Mouse (Mus musculus): Measurements from ENCODE around the gene Serpinb9. TPM values are rescaled to one million over a fixed set of nuclear protein-coding genes. Genes with fewer than 3 reads are reported as not detected.
A peak's percentile ranks its signal among the peaks of the same experiment; 100 is the strongest.
"Not testable (repeated sequence)": the region's sequence is repeated elsewhere in the genome, so short reads cannot be mapped to it uniquely, and the experiment has no call there.

The Serpinb9 gene
- 3.9 and 4.5 TPM in 2 replicates for polyA plus RNA-seq (2015; fragmentation: Nextera tagmentation; extraction: Ambion mirVana)

GRCm38 (mm10) chr13:33002950-33003349 is at the start of gene Serpinb9:
TSS of gene Serpinb9 (plus strand) at chr13:33003250.
- H3K9me3 ChIP-seq: no peaks in the 10 kb centered on the region
- no peak for ATAC-seq (ENCODE audit: insufficient number of reproducible peaks, low FRiP score, low TSS enrichment, low read depth)
- no peaks in the 10 kb centered on the region for H3K27me3 ChIP-seq
- no peaks in the 10 kb centered on the region for H3K36me3 ChIP-seq
- peak within 1 kb of the TSS; percentile 52 for H3K4me2 ChIP-seq
- no peak within 1 kb of the TSS for H3K9ac ChIP-seq
- peak within 1 kb of the TSS; percentile 60 for H3K27ac ChIP-seq
- peak within 1 kb of the TSS; percentile 38 for H3K4me3 ChIP-seq
- WGBS: 88% methylated on average over 3 of the region's 3 CpGs
- H3K4me1 ChIP-seq: peaks cover 12% of the 10 kb centered on the region

DNA sequence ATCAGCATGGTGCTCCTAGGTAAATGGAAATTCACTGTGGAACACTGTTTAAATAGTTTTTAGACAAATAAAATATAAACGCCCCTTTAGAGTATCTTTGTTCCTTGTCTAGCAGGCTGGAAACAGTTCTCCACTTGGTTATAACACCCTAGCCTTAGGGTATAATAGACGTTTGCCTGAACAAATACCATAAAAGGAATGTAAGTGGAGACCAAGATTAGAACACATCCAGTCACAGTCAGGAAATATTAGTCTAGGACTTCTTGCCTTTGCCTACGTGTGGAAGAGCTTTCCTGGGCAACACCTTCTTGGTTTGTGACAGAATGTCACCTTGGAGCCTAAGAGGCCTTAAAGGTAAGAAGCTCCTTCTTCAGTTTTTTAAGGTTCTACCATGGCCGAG is 46.5 kb upstream of the Serpinb9 start:
- no peaks in the 10 kb centered on the region for H3K9me3 ChIP-seq
- no peaks in the 10 kb centered on the region for H3K36me3 ChIP-seq
- H3K4me1 ChIP-seq: no peaks in the 10 kb centered on the region
- 48% methylated on average over 4 of the region's 4 CpGs for WGBS
- H3K9ac ChIP-seq: no peak overlapping the region
- no peak overlapping the region for H3K4me3 ChIP-seq
- no peak for ATAC-seq (ENCODE audit: insufficient number of reproducible peaks, low FRiP score, low TSS enrichment, low read depth)
- no peaks in the 10 kb centered on the region for H3K27me3 ChIP-seq
- H3K27ac ChIP-seq: no peak overlapping the region
- no peak overlapping the region for H3K4me2 ChIP-seq

DNA sequence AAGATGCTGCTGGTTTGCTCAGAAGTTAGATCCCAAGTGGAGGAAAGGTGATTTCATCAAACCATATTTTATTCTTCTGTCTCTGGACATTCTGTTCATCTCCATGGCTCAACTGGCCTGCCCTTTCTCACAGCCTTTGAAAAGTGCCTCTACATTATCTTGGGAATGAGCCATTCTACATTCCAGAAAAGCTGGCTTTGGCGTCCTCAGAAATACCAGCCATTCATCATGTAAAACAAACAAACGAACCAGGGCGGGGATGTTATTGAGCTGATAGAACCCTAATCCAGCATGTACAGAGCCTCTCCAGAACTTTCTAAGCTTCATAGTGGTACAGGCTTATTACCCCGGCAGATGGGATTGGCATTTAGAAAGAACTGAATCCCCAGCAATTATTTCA is 45.1 kb upstream of the Serpinb9 start:
- H3K9me3 ChIP-seq: no peaks in the 10 kb centered on the region
- no peaks in the 10 kb centered on the region for H3K36me3 ChIP-seq
- no peak overlapping the region for H3K4me2 ChIP-seq
- H3K4me3 ChIP-seq: no peak overlapping the region
- no peaks in the 10 kb centered on the region for H3K4me1 ChIP-seq
- ATAC-seq (ENCODE audit: insufficient number of reproducible peaks, low FRiP score, low TSS enrichment, low read depth): no peak
- H3K9ac ChIP-seq: no peak overlapping the region
- H3K27me3 ChIP-seq: no peaks in the 10 kb centered on the region
- no peak overlapping the region for H3K27ac ChIP-seq
- whole genome bisulfite sequencing: 78% methylated on average over 4 of the region's 4 CpGs

- 82% methylated on average over 7 of the region's 7 CpGs for WGBS
- not testable (repeated sequence) for H3K27ac ChIP-seq; H3K4me1 ChIP-seq; H3K9ac ChIP-seq; H3K4me2 ChIP-seq; H3K9me3 ChIP-seq; H3K27me3 ChIP-seq; H3K36me3 ChIP-seq; ATAC-seq (ENCODE audit: insufficient number of reproducible peaks, low FRiP score, low TSS enrichment, low read depth); H3K4me3 ChIP-seq
Observed at GRCm38 (mm10) chr13:32958521-32958920, 44.5 kb upstream of the Serpinb9 start.

GRCm38 (mm10) chr13:32963990-32964753 is 38.9 kb upstream of the Serpinb9 start:
- no peak for ATAC-seq (ENCODE audit: insufficient number of reproducible peaks, low FRiP score, low TSS enrichment, low read depth)
- peaks cover 5% of the 10 kb centered on the region for H3K4me1 ChIP-seq
- H3K9ac ChIP-seq: no peak overlapping the region
- no peak overlapping the region for H3K4me2 ChIP-seq
- no peak overlapping the region for H3K4me3 ChIP-seq
- H3K27ac ChIP-seq: no peak overlapping the region
- no peaks in the 10 kb centered on the region for H3K27me3 ChIP-seq
- H3K36me3 ChIP-seq: no peaks in the 10 kb centered on the region
- 72% methylated on average over 9 of the region's 9 CpGs for WGBS
- no peaks in the 10 kb centered on the region for H3K9me3 ChIP-seq

DNA sequence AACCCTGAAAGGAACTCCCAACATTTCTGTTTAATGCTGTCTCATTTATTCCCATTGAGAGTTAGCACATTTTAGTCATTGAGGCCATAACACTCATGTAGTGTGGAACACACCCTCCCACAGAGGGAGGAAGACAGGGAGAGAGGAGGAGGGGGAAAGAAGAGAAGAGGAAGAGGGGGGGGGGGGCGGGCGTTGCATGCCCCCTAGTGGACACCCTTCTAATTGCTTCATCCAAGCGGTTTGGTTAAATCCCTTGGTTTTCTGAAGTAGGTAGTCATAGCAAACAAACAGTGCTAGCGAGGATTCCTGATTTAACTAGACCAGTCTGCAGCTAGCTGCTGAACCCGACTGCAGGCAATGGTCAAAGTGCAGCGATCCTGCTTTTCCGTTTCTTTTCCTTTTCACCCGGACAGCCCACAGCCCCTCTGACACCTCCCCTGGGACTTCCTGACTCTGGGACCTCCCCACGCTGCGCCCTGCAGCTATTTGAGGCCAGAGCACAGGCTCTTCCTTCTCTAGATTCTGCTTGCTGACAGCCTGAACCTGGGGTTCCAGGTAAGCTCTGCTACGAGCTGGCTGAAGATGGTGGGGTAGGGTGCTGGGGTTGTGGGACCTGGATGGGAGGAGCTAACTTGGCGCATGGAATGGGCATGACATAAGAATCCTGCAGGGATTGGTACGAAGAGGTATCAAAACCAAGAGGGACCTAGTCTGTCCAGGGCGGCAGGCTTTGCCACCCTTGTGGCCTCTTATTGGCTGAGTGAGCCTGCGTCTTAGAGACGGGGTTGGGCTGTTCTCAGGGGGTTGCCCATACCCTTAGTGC is 37.9 kb upstream of the Serpinb9 start, which contains the start of gene Serpinb6b:
Gene Serpinb6b, plus strand, starts transcription at position 221 of the 823 bp plus-strand sequence.
- Histone ChIP-seq H3K27me3 (no peaks in the 10 kb centered on the region), H3K9me3 (no peaks in the 10 kb centered on the region), H3K9ac (no peak within 1 kb of the TSS), H3K4me3 (peak within 1 kb of the TSS; percentile 29), H3K36me3 (no peaks in the 10 kb centered on the region), H3K27ac (no peak within 1 kb of the TSS), H3K4me2 (peak within 1 kb of the TSS; percentile 45), H3K4me1 (peaks cover 5% of the 10 kb centered on the region)
- ATAC-seq (ENCODE audit: insufficient number of reproducible peaks, low FRiP score, low TSS enrichment, low read depth): no peak
- 46% methylated on average over 14 of the region's 16 CpGs for WGBS

DNA sequence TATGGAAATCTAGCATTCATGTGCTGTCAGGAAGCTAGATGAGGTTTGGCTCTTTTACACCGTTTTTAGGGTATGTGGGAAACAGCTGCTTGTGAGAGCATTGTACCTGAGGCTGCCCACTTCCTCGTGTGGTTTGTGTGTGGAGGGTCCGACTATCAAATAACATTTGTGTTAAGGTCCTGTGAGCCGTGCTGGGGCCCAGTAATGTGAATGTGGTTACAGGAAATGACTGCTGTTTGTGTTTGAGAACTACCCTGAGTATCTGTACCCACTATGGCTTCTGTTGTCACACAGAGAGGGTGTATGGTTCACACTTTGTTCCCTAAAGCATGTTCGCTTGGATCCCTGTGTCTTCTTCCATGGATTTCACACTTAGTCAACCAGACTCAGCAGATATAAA is 36.9 kb upstream of the Serpinb9 start:
- Histone ChIP-seq H3K4me1 (peaks cover 5% of the 10 kb centered on the region), H3K36me3 (no peaks in the 10 kb centered on the region), H3K4me2 (no peak overlapping the region), H3K27me3 (no peaks in the 10 kb centered on the region), H3K9me3 (no peaks in the 10 kb centered on the region), H3K4me3 (no peak overlapping the region), H3K27ac (no peak overlapping the region), H3K9ac (no peak overlapping the region)
- ATAC-seq (ENCODE audit: insufficient number of reproducible peaks, low FRiP score, low TSS enrichment, low read depth): no peak
- 53% methylated on average over 5 of the region's 5 CpGs for WGBS

DNA sequence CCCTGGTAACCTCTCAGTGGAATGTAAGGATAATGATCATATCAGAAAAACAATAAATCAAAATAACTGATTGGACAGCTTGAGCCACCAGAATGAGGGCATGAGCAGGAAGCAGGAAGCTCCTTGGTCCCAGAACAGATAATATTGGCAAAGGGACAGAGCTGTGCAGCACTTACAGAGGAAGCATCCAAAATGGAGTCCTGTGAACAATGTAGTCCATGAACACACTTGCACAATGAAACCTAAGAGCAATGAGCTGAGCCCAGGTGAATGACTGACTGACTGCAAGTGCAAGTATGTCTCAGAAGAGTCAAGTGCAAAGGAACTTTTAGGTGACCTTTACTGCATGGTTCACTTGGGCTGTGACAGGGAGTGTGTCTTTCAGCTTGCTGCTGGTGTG is 35.8 kb upstream of the Serpinb9 start:
- Histone ChIP-seq H3K9ac (no peak overlapping the region), H3K4me1 (peaks cover 5% of the 10 kb centered on the region), H3K27me3 (no peaks in the 10 kb centered on the region), H3K4me3 (no peak overlapping the region), H3K4me2 (no peak overlapping the region), H3K27ac (no peak overlapping the region), H3K36me3 (no peaks in the 10 kb centered on the region), H3K9me3 (no peaks in the 10 kb centered on the region)
- ATAC-seq (ENCODE audit: insufficient number of reproducible peaks, low FRiP score, low TSS enrichment, low read depth): no peak

DNA sequence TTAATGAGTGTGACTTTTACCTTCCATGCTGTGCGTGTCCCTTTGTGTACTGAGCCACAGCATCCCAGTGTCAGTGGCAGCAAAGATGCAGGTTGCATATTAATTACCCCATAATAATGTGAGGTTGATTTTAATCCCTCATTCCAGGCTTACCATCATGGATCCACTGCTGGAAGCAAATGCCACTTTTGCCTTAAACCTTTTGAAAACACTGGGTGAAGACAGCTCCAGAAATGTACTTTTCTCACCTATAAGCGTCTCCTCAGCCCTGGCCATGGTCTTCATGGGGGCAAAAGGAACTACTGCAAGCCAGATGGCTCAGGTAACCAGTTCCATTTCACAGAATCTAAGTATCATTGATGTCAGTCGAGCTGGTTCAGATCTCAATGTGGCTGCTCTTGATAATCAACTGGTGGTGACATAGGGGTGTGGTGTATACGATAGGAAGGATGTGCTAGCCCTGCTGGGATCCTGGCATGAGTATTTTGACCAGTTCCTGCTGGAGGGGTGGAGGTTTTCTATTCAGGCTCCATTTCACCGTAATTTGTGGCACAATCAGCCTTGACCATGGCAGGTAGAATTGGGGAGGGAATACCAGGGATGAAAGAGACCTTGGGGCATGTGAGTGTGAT is 34.6 kb upstream of the Serpinb9 start:
- Histone ChIP-seq H3K27me3 (no peaks in the 10 kb centered on the region), H3K9me3 (no peaks in the 10 kb centered on the region), H3K4me3 (no peak overlapping the region), H3K27ac (no peak overlapping the region), H3K4me2 (no peak overlapping the region), H3K36me3 (no peaks in the 10 kb centered on the region), H3K9ac (no peak overlapping the region), H3K4me1 (peaks cover 5% of the 10 kb centered on the region)
- WGBS: 72% methylated on average over 5 of the region's 5 CpGs
- ATAC-seq (ENCODE audit: insufficient number of reproducible peaks, low FRiP score, low TSS enrichment, low read depth): no peak

- 61% methylated on average over 4 of the region's 4 CpGs for WGBS
- Histone ChIP-seq H3K36me3 (no peaks in the 10 kb centered on the region), H3K9ac (no peak overlapping the region), H3K4me2 (no peak overlapping the region), H3K27ac (no peak overlapping the region), H3K4me3 (no peak overlapping the region), H3K4me1 (peaks cover 5% of the 10 kb centered on the region), H3K27me3 (no peaks in the 10 kb centered on the region), H3K9me3 (no peaks in the 10 kb centered on the region)
- ATAC-seq (ENCODE audit: insufficient number of reproducible peaks, low FRiP score, low TSS enrichment, low read depth): no peak
Observed at GRCm38 (mm10) chr13:32968996-32969640, 33.9 kb upstream of the Serpinb9 start.

DNA sequence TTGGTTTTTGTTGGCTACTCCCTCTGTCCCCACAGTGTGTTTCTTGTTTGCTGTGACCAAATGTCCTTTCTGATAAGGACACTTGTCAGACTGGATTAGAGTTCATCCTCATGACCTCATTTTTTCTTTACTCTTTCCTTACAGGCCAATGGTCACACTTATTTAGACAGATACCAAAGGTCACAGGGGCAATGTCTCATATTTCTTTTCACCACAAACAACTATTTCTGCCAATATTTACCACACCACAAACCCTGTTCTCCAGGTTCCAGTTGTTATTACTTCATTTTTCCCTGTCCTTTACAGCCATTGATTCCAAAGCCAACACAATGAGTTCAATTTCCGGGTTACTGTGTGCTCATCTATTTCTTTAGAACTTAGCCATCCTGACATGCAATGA is 33.4 kb upstream of the Serpinb9 start:
- ATAC-seq (ENCODE audit: insufficient number of reproducible peaks, low FRiP score, low TSS enrichment, low read depth): no peak
- WGBS: 77% methylated on average over 1 of the region's 1 CpGs

More for the DNA sequence above, 33.4 kb upstream of the Serpinb9 start:
- Histone ChIP-seq H3K4me2 (no peak overlapping the region), H3K27me3 (no peaks in the 10 kb centered on the region), H3K9me3 (no peaks in the 10 kb centered on the region), H3K4me1 (peaks cover 5% of the 10 kb centered on the region), H3K4me3 (no peak overlapping the region), H3K36me3 (no peaks in the 10 kb centered on the region), H3K27ac (no peak overlapping the region), H3K9ac (no peak overlapping the region)

Data from limb, embryonic 15.5 days (tissue).